ENCODE assay signal across 20 mouse cellular contexts in genomic region chr10:108384153-108384769, GRCm38 (mm10). TPM values are rescaled to one million over a fixed set of nuclear protein-coding genes. Genes with fewer than 3 reads are reported as not detected.
DNase-seq lines count a peak whose midpoint lies in the region; ATAC-seq lines count a peak whose summit lies in the region.
"Had no signal": no experiment of that assay in that cellular context is flagged by ENCODE, and none has a peak within 500 bp of the region (broad histone marks: within the 10 kb centered on the region; RNA-seq: fewer than 3 reads in every experiment).

No protein-coding gene starts in this region.

- peak; percentile 48 for DNase-seq in heart, adult 11 months
- DNase-seq in heart, adult 8-10 months (ENCODE audit: low spot score): no peak
- no peak for DNase-seq in hindbrain, embryonic 10.5 days (ENCODE audit: low spot score)
- DNase-seq in neural tube, embryonic 10.5 days (ENCODE audit: extremely low spot score, low spot score): no peak
- no peak for DNase-seq in thymus, adult 18-20 months
- DNase-seq: adrenal gland, postnatal 10 days; cerebellum, adult 11 months; cerebellum, adult 8-10 months; cerebellum, postnatal 14 days; embryo, embryonic 11 days; forebrain, postnatal 0 days; gastrocnemius, postnatal 14 days had no signal

- H3K4me2 ChIP-seq in hindbrain, embryonic 12.5 days (replicated peaks): no peak overlapping the region
- no peak overlapping the region for H3K4me2 ChIP-seq in neural tube, embryonic 13.5 days
- H3K4me2 ChIP-seq: embryonic facial prominence, embryonic 12.5 days; forebrain, embryonic 12.5 days; heart, embryonic 12.5 days had no signal

- WGBS in hindbrain, embryonic 10.5 days: 85% methylated on average over 9 of the region's 9 CpGs
- 88% methylated on average over 9 of the region's 9 CpGs for WGBS in hindbrain, embryonic 12.5 days
- WGBS in neural tube, embryonic 13.5 days: 86% methylated on average over 9 of the region's 9 CpGs

- ATAC-seq in hindbrain, embryonic 12.5 days (ENCODE audit: low FRiP score): no peak
- 0 out of 2 replicates have a peak, but pooled peaks have one; percentile 19 for ATAC-seq in neural tube, embryonic 13.5 days (ENCODE audit: low read depth)
- ATAC-seq: forebrain, postnatal 0 days; hindbrain, embryonic 16.5 days; inflammation-experienced regulatory T-cells, adult 6 months had no signal

- H3K4me1 ChIP-seq in hindbrain, embryonic 10.5 days (replicated peaks): peaks cover 27% of the 10 kb centered on the region
- H3K4me1 ChIP-seq in hindbrain, embryonic 12.5 days: peaks cover 16% of the 10 kb centered on the region
- H3K4me1 ChIP-seq in neural tube, embryonic 13.5 days (replicated peaks): peaks cover 24% of the 10 kb centered on the region

- H3K27ac ChIP-seq in hindbrain, embryonic 10.5 days: 0 out of 2 replicates have a peak overlapping the region, but pooled peaks have one; percentile 23
- H3K27ac ChIP-seq in hindbrain, embryonic 12.5 days: no peak overlapping the region
- H3K27ac ChIP-seq in neural tube, embryonic 13.5 days (replicated peaks): no peak overlapping the region
- H3K27ac ChIP-seq: forebrain, embryonic 12.5 days had no signal

- H3K27me3 ChIP-seq in hindbrain, embryonic 10.5 days (ENCODE audit: insufficient read depth, poor library complexity, severe bottlenecking): no peaks in the 10 kb centered on the region
- no peaks in the 10 kb centered on the region for H3K27me3 ChIP-seq in hindbrain, embryonic 12.5 days
- H3K27me3 ChIP-seq in neural tube, embryonic 13.5 days: no peaks in the 10 kb centered on the region
- H3K27me3 ChIP-seq: embryonic facial prominence, embryonic 12.5 days; forebrain, embryonic 12.5 days; heart, embryonic 12.5 days had no signal

- no peak overlapping the region for H3K4me3 ChIP-seq in hindbrain, embryonic 10.5 days
- H3K4me3 ChIP-seq in hindbrain, embryonic 12.5 days: no peak overlapping the region
- no peak overlapping the region for H3K4me3 ChIP-seq in neural tube, embryonic 13.5 days
- H3K4me3 ChIP-seq: embryonic facial prominence, embryonic 12.5 days; forebrain, embryonic 12.5 days; heart, embryonic 12.5 days had no signal

- H3K36me3 ChIP-seq in hindbrain, embryonic 10.5 days: peaks cover 31% of the 10 kb centered on the region
- H3K36me3 ChIP-seq in hindbrain, embryonic 12.5 days: no peaks in the 10 kb centered on the region
- no peaks in the 10 kb centered on the region for H3K36me3 ChIP-seq in neural tube, embryonic 13.5 days
- H3K36me3 ChIP-seq: embryonic facial prominence, embryonic 12.5 days; forebrain, embryonic 12.5 days had no signal

- H3K9ac ChIP-seq in hindbrain, embryonic 12.5 days: no peak overlapping the region
- H3K9ac ChIP-seq in neural tube, embryonic 13.5 days: no peak overlapping the region
- H3K9ac ChIP-seq: embryonic facial prominence, embryonic 12.5 days; forebrain, embryonic 12.5 days; forebrain, postnatal 0 days; heart, embryonic 12.5 days had no signal

- H3K9me3 ChIP-seq in hindbrain, embryonic 10.5 days: no peaks in the 10 kb centered on the region
- H3K9me3 ChIP-seq in hindbrain, embryonic 12.5 days (replicated peaks): no peaks in the 10 kb centered on the region
- no peaks in the 10 kb centered on the region for H3K9me3 ChIP-seq in neural tube, embryonic 13.5 days
- H3K9me3 ChIP-seq: embryonic facial prominence, embryonic 12.5 days; forebrain, embryonic 12.5 days; heart, embryonic 12.5 days had no signal

RNA-seq across cellular contexts. Expression of gene Pawr, which starts 52.3 kb away (rescaled TPM):
- total RNA-seq in heart, adult 8-10 months (2022): 1 to 10 TPM; 3.2 to 4.6 (median 4.1) TPM
- 10.5 and 11.0 TPM in 2 replicates for polyA plus RNA-seq in hindbrain, embryonic 10.5 days (2016; fragmentation: Nextera tagmentation; extraction: Ambion mirVana)
- polyA plus RNA-seq in hindbrain, embryonic 12.5 days (2016; fragmentation: Nextera tagmentation; extraction: Ambion mirVana): 9.4 and 10.6 TPM in 2 replicates
- 4.8 TPM in 2 replicates for polyA plus RNA-seq in neural tube, embryonic 13.5 days (2015; fragmentation: Nextera tagmentation; extraction: Ambion mirVana)
- total RNA-seq: common myeloid progenitor, adult 5-6 weeks had no signal
